Mouse (Mus musculus): Measurements from ENCODE around the gene 2810408A11Rik.

The 2810408A11Rik gene

GRCm38 (mm10) chr11:69900471-69901405 is at the start of gene 2810408A11Rik, which contains the start of gene Neurl4:
Gene 2810408A11Rik (minus strand): TSS chr11:69900987.
Gene Neurl4 (plus strand): TSS chr11:69901072.
- in situ Hi-C loops (cut with MboI, MseI): no loop called here

GRCm38 (mm10) chr11:69948763-69949150 is 48.0 kb upstream of the 2810408A11Rik start:
- in situ Hi-C loops (cut with MboI, MseI): no loop called here

DNA sequence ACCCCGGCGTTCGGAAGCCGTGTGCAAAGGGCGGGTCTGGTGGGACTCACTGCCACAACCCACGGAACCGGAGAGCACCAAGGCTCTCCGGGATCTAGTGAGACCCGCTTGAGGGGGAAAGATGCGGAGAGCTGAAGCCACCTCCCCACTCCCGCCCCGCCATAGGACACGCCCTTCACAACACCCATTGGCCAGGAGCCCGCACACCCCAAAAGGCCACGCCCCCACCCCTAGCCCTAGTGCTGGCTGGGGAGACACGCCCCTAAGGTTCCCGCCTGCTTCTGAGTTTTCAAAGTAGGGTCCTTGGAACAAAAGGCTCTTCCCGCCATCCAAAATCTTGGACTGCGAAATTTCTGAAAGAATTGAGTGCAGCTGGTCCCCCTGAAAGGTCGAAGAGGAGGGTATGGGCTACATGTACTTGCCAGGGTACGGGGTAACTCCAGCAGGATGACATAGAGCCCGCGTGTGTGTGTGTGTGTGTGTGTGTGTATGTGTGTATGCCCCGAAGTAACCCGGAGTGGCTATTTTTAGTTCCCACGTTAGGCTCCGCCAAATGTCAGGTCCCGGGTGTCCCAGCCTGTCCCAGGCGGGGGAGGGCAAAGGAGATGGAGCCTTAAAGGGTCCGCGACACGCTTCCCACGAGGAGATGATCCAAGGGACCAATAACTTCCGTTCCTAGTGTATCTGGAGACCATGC is 47.4 kb upstream of the 2810408A11Rik start, which contains the start of gene Slc2a4:
Gene Slc2a4 (minus strand): TSS at position 123 of the 697 bp plus-strand sequence.
- in situ Hi-C loops (cut with MboI, MseI): no loop called here

DNA sequence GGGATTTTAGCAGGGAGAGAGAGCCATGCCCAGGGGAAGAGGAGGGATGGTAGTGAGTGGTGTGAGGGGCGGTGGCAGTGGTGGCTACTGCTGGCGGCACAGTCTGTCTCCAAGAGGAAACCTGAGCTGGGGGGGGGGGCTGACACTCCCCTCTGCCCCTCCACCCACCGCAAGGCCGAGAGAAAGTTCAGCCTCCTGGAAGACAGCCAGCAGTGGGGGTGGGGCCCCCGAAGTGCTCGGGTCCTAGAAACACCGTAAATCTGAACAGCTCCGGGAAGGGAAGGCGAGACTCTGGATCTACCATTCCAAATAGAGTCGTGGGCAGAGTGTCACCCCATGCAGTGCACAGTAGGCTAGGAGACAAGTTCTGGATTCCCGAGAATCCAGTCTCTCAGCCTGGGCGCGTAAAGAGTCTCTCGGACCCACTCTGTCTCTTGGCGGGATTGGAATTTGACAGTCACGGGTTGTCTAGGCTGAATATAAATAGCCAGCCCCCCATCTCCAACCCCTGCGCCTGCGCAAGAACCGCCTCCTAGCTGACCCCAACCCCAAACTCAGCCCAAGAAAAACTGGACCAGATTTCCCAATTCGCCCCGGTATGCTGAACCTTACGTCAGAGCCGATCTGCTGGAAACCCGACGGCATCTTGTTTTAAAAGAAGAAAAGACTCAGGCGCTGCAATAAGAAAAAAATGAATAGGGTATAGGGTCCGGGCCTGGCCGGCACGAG is 46.7 kb upstream of the 2810408A11Rik start:
- in situ Hi-C loops (cut with MboI, MseI): no loop called here

DNA sequence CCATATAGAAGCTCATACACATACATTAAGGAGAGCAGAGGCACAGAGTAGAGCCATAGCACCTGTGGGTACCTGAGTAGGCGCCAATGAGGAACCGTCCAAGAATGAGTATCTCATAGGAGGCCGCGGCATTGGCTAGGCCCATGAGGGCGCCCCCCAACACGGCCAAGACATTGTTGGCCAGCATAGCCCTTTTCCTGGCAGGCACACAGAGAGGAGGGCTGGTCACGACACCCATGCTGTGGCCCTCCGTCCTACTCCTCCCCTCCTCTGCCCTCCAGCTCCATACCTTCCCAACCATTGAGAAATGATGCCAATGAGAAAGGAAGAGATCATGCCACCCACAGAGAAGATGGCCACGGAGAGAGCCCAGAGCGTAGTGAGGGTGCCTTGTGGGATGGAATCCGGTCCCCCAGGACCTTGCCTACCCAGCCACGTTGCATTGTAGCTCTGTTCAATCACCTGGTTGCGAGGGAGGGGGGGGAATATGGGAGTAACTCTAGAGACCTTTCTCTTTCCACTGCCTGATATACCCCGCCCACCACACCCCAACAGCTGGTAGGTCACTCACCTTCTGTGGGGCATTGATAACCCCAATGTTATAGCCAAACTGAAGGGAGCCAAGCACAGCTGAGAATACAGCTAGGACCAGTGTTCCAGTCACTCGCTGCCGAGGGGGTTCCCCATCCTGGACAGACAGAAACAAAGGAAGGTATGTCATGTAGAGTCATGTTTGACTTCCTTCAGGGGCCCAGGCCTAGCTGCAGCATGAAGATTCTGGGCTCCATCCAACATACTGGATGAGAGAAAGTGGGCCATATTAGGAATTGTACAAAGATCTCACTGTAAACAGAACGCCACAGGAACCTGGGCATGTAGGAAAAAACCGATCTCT is 45.5 kb upstream of the 2810408A11Rik start:
- in situ Hi-C loops (cut with MboI, MseI): no loop called here

GRCm38 (mm10) chr11:69945216-69945615 is 44.4 kb upstream of the 2810408A11Rik start:
- in situ Hi-C loops (cut with MboI, MseI): no loop called here

DNA sequence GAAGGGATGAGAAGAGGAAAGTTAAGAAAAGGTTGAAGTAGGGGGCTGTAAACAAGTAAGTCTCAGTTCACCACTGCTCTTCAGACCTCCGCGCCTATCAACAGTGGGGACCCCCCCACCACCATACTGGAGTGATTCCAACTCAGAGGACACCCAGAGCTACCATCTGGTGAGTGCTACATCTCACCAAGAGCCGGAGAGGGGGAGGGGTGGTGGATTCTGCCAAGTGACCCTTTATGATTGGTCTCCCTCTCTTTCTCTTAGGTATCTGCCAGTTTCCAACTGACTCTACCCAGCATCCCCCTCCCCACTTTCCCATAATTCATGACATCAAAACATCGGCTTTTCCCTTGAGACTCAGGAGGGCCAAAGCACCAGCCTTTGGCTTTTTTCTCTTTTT is 40.2 kb upstream of the 2810408A11Rik start:
- in situ Hi-C loops (cut with MboI, MseI): no loop called here

DNA sequence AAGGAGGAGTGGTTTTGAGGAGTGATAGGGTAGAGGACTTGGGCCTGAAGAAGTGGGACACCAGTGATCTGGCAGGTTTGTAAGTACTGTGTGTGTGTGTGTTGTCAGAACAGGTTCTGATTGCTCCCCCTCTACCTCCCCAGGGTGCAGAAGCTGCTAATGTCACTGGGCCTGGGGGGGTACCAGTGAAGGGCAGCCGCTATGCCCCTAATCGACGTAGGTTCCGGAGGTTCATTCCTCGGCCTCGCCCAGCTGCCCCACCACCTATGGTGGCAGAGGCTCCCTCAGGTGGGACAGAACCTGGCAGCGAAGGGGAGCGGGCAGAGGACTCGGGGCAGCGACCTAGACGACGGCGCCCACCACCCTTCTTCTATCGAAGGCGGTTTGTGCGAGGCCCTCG is 38.9 kb upstream of the 2810408A11Rik start:
- in situ Hi-C loops (cut with MboI, MseI): no loop called here

DNA sequence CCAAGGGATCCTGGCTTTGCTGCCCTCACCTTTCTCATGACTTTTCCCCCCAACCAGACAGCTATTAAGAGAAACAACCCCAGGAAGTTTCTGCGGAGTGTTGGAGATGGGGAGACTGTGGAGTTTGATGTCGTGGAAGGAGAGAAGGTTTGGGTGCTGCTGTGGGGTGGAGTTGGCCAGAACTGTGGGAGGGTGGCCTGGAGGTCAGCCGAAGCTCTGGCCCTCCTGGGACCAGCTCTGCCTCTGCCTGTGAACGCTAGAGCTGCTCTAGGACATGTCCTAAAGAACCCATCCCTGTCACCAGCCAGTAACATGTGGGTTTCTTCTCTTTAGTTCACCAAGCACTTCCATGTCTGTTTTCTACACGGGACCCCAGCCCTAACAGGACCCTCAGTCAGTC is 38.4 kb upstream of the 2810408A11Rik start:
- in situ Hi-C loops (cut with MboI, MseI): no loop called here

- in situ Hi-C loops (cut with MboI, MseI): no loop called here
Observed at GRCm38 (mm10) chr11:69938401-69938979, 37.7 kb upstream of the 2810408A11Rik start.

GRCm38 (mm10) chr11:69937834-69938233 is 37.0 kb upstream of the 2810408A11Rik start:
- in situ Hi-C loops (cut with MboI, MseI): no loop called here

DNA sequence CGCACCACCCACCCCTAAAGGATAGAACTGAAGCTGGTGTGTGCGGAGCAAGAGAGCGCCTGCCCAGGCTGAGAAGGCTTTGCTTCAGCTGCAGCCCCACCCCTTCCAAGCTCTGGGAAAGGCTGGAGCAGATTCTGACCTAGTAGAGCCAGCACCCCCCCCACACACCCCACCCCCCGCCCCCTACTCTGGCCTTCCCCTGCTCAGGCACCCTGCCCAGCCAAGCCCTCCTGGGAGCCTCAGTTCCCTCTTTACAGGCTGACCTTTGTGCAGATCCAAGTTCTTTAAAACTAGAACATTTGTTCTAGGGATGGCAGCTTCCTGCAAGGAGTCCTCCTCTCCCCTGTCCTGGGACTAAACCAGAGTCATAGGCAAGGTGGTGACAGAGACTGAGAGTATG is 36.6 kb upstream of the 2810408A11Rik start:
- in situ Hi-C loops (cut with MboI, MseI): no loop called here

- in situ Hi-C loops (cut with MboI, MseI): no loop called here
Observed at GRCm38 (mm10) chr11:69936714-69937347, 36.0 kb upstream of the 2810408A11Rik start.

DNA sequence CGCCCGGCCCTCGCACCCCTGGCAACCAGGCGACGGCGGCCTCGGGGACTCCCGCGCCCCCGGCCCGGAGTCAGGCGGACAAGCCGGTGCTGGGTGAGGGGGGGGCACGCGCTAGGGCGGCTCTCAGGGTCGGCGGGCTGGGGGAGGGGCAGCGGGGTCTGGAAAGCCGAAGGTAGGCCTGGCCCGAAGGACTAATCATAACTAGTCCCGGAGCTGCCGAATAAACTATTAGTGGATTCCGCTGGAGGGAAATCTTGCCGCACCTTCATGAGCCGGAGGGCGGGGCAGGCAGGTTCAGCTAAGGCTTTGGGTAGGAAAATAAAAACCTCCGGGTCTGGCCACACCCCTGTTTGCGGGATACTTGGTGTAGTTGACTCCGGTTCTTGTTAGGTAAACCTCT is 35.4 kb upstream of the 2810408A11Rik start:
- in situ Hi-C loops (cut with MboI, MseI): no loop called here

DNA sequence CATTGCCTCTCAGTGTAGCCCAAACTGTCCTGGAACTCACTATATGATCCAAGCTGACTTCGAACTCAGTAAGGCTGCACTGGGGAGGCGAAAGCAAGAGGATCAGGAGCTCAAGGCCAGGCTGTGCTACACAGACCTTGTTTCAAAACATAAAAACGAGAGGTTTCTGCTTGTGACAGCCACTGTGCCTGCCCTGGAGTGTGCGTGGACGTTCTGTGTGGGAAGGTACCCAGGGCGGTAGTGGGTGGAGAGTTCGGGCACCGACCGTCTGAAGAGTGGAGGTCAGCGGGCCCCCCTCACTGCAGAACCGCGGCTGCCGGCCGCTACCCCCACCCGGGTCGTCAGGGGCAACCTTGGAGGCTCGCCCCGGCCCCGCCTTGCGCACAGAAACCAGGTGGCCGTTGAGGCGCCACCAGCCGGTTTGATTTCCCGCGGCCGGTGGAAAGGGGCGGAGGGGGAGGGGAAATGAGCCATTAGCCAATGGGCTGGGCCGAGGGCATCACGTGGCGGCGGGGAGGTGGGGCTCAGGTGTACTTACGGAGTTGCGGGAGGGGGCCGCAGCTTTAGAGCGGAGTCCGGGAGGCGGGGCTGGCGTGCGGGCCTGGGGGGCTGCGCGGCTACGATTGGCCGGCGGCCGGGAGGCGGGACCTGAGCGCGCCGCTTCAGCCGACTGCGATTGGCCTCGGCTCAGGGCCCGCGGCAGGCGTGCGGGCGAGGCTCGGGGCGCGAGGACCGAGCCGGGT is 34.5 kb upstream of the 2810408A11Rik start, which contains the start of gene Ybx2:
Gene Ybx2 (plus strand): TSS at position 660 of the 743 bp plus-strand sequence.
- in situ Hi-C loops (cut with MboI, MseI): no loop called here

DNA sequence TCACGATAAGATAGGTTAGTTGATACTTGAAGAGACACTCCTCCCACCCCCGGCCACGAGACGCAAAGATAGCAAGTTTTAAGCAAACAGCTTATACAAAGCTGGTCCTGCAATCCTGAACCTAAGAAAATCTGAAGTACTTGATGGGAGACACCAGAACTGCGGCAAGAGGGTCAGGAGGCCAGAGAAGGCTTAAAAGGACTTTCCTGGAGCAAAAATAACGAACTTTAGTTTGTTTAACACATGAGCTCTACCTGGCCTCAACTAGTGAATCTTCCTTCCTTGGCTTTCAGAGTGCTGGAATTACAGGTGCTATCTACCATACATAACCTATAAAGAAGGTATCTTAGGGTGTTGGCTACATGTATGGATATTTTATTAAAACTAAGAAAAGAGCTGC is 33.9 kb upstream of the 2810408A11Rik start:
- in situ Hi-C loops (cut with MboI, MseI): no loop called here

- in situ Hi-C loops (cut with MboI, MseI): no loop called here
Observed at GRCm38 (mm10) chr11:69934169-69934568, 33.4 kb upstream of the 2810408A11Rik start.

- in situ Hi-C loops (cut with MboI, MseI): no loop called here
Observed at GRCm38 (mm10) chr11:69933066-69933465, 32.3 kb upstream of the 2810408A11Rik start.

DNA sequence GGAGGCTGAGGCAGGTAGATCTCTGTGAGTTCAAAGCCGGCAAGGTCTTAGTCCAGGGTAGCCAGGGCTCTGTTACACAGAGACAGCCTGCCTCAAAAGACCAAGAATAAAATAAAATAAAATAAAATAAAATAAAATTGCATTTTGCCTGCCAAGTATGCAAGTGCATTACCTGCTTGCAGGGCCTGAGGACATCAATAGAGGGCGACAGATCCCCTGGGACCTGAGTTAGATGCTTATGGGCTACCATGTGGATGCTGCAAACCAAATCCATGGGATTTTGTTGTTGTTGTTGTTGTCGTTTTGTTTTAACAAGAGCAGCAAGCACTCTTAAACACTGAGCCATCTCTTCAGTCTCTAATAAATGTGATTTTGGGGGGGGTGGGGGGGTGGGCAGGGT is 31.5 kb upstream of the 2810408A11Rik start:
- in situ Hi-C loops (cut with MboI, MseI): no loop called here

All from T-helper 1 cell (primary cell).